Mouse (Mus musculus) midbrain, embryonic 14.5 days (tissue): ENCODE results near the gene Tmem175. TPM values are rescaled to one million over a fixed set of nuclear protein-coding genes. Genes with fewer than 3 reads are reported as not detected.
"Not testable (repeated sequence)": the region's sequence is repeated elsewhere in the genome, so short reads cannot be mapped to it uniquely, and the experiment has no call there.

Experiments
- ATAC-seq: fragments of 200-750 bp; cut with Nextera tagmentation; 2 replicates; pipeline ENCODE4 v1.8.0; 2017; ENCODE audit warnings: moderate number of reproducible peaks, moderate library complexity; ENCODE audit not compliant: low FRiP score, low TSS enrichment
- DNase-seq: peaks from one replicate; pipeline ENCODE4 v3.0.0-alpha.2; 2015
- H3K27ac ChIP-seq: fragments of 300-500 bp; sonication (generic); replicated peaks from 2 replicates; pipeline ENCODE4 v1.5.1; 2014; ENCODE audit warnings: mild to moderate bottlenecking, low read depth, low read length, moderate library complexity
- H3K27me3 ChIP-seq: fragments of 300-500 bp; sonication (generic); 2 replicates; pipeline ENCODE4 v1.6.1; 2014; ENCODE audit warnings: low read length, control low read depth, mixed read lengths; ENCODE audit not compliant: control insufficient read depth, insufficient read depth
- H3K36me3 ChIP-seq: fragments of 300-500 bp; sonication (generic); 2 replicates; pipeline ENCODE4 v1.6.1; 2014; ENCODE audit warnings: low read length, control low read depth; ENCODE audit not compliant: control insufficient read depth, insufficient read depth
- H3K4me1 ChIP-seq: fragments of 300-500 bp; sonication (generic); 2 replicates; pipeline ENCODE4 v1.6.1; 2014; ENCODE audit warnings: mild to moderate bottlenecking, antibody characterized with exemption, low read length, control low read depth; ENCODE audit not compliant: control insufficient read depth, insufficient read depth
- H3K4me2 ChIP-seq: fragments of 300-500 bp; sonication (generic); 2 replicates; pipeline ENCODE4 v1.6.1; 2014; ENCODE audit warnings: mild to moderate bottlenecking, low read length, moderate library complexity
- H3K4me3 ChIP-seq: fragments of 300-500 bp; sonication (generic); replicated peaks from 2 replicates; pipeline ENCODE4 v1.5.1; 2014; ENCODE audit warnings: low read depth, low read length
- H3K9ac ChIP-seq: fragments of 300-500 bp; sonication (generic); replicated peaks from 2 replicates; pipeline ENCODE4 v1.6.1; 2014; ENCODE audit warnings: mild to moderate bottlenecking, low read length, moderate library complexity
- H3K9me3 ChIP-seq: fragments of 300-500 bp; sonication (generic); 2 replicates; pipeline ENCODE4 v1.6.1; 2016; ENCODE audit warnings: low read length, control low read depth, mixed read lengths; ENCODE audit not compliant: control insufficient read depth
- WGBS: fragments of 180-500 bp; shearing (Covaris S2); extraction: QIAGEN DNeasy Blood & Tissue Kit; methylation state at CpG from one replicate; pipeline ENCODE4 v1.1.7; 2014; 5-methylcytosine and 5-hydroxymethylcytosine counted together
- polyA plus RNA-seq: library from polyadenylated mRNA; unstranded; fragments of >200 nt; fragmentation: Nextera tagmentation; extraction: Ambion mirVana; gene quantifications from 2 replicates; pipeline ENCODE4 v1.2.1, GENCODE M21; 2014

Tmem175 gene
- polyA plus RNA-seq, 1 experiment from 2014 or later, result 25.7 TPM

GRCm38 (mm10) chr5:108633676-108634075, 4.1 kb downstream of the Tmem175 start:
- ATAC-seq (no peak), DNase-seq (no peak)
- no peaks in the 10 kb centered on the region for H3K9me3 ChIP-seq
- H3K4me1 ChIP-seq, result peaks cover 9% of the 10 kb centered on the region
- H3K27ac ChIP-seq, result no peak overlapping the region
- H3K36me3 ChIP-seq, result 0 out of 2 replicates have a peak, but pooled peaks cover 4% of the 10 kb centered on the region
- 85% methylated on average over 4 of the region's 4 CpGs for WGBS
- no peak overlapping the region for H3K9ac ChIP-seq
- no peak overlapping the region for H3K4me2 ChIP-seq
- H3K4me3 ChIP-seq, result no peak overlapping the region
- H3K27me3 ChIP-seq, result no peaks in the 10 kb centered on the region

- not testable (repeated sequence) for H3K36me3 ChIP-seq, H3K9ac ChIP-seq, H3K4me3 ChIP-seq, H3K4me2 ChIP-seq, H3K27me3 ChIP-seq, H3K27ac ChIP-seq, H3K9me3 ChIP-seq, H3K4me1 ChIP-seq, ATAC-seq, DNase-seq
- WGBS, result 82% methylated on average over 2 of the region's 3 CpGs
Observed at GRCm38 (mm10) chr5:108634088-108634487, 4.5 kb downstream of the Tmem175 start.

- 81% methylated on average over 4 of the region's 4 CpGs for WGBS
- H3K9me3 ChIP-seq, result no peaks in the 10 kb centered on the region
- H3K36me3 ChIP-seq, result 0 out of 2 replicates have a peak, but pooled peaks cover 4% of the 10 kb centered on the region
- no peak overlapping the region for H3K4me2 ChIP-seq
- H3K4me3 ChIP-seq, result no peak overlapping the region
- ATAC-seq (no peak), DNase-seq (no peak)
- H3K9ac ChIP-seq, result no peak overlapping the region
- no peaks in the 10 kb centered on the region for H3K4me1 ChIP-seq
- H3K27me3 ChIP-seq, result no peaks in the 10 kb centered on the region
- H3K27ac ChIP-seq, result no peak overlapping the region
Observed at GRCm38 (mm10) chr5:108636172-108636571, 6.6 kb downstream of the Tmem175 start.

- 86% methylated on average over 2 of the region's 2 CpGs for WGBS
- peaks cover 55% of the 10 kb centered on the region for H3K36me3 ChIP-seq
Observed at GRCm38 (mm10) chr5:108643674-108644073, 14.1 kb downstream of the Tmem175 start.

GRCm38 (mm10) chr5:108645651-108646342, 16.2 kb downstream of the Tmem175 start:
- DNase-seq (no peak), ATAC-seq (no peak)
- Histone ChIP-seq H3K9ac (no peak overlapping the region), H3K4me2 (no peak overlapping the region), H3K27ac (no peak overlapping the region), H3K4me3 (no peak overlapping the region), H3K4me1 (no peaks in the 10 kb centered on the region), H3K27me3 (no peaks in the 10 kb centered on the region), H3K36me3 (peaks cover 76% of the 10 kb centered on the region), H3K9me3 (no peaks in the 10 kb centered on the region)
- WGBS, result 94% methylated on average over 9 of the region's 9 CpGs

More at GRCm38 (mm10) chr5:108643674-108644073, 14.1 kb downstream of the Tmem175 start:
- H3K4me2 ChIP-seq, result no peak overlapping the region
- DNase-seq (no peak), ATAC-seq (no peak)
- no peaks in the 10 kb centered on the region for H3K9me3 ChIP-seq
- H3K4me1 ChIP-seq, result no peaks in the 10 kb centered on the region
- no peaks in the 10 kb centered on the region for H3K27me3 ChIP-seq
- H3K27ac ChIP-seq, result no peak overlapping the region
- no peak overlapping the region for H3K4me3 ChIP-seq
- no peak overlapping the region for H3K9ac ChIP-seq

GRCm38 (mm10) chr5:108646343-108646660, 16.7 kb downstream of the Tmem175 start:
- Histone ChIP-seq H3K4me3 (no peak overlapping the region), H3K27ac (no peak overlapping the region), H3K9me3 (no peaks in the 10 kb centered on the region), H3K4me1 (no peaks in the 10 kb centered on the region), H3K36me3 (peaks cover 81% of the 10 kb centered on the region), H3K4me2 (no peak overlapping the region), H3K9ac (no peak overlapping the region), H3K27me3 (no peaks in the 10 kb centered on the region)
- DNase-seq (no peak), ATAC-seq (no peak)
- WGBS, result 93% methylated on average over 3 of the region's 3 CpGs

GRCm38 (mm10) chr5:108647311-108647710, 17.7 kb downstream of the Tmem175 start:
- no peak overlapping the region for H3K4me2 ChIP-seq
- H3K4me1 ChIP-seq, result no peaks in the 10 kb centered on the region
- no peaks in the 10 kb centered on the region for H3K27me3 ChIP-seq
- no peak for DNase-seq
- ATAC-seq, result no peak
- no peaks in the 10 kb centered on the region for H3K9me3 ChIP-seq
- no peak overlapping the region for H3K9ac ChIP-seq
- H3K27ac ChIP-seq, result no peak overlapping the region
- peaks cover 86% of the 10 kb centered on the region for H3K36me3 ChIP-seq
- H3K4me3 ChIP-seq, result no peak overlapping the region
- WGBS, result 90% methylated on average over 2 of the region's 2 CpGs

- no peak for ATAC-seq
- no peaks in the 10 kb centered on the region for H3K27me3 ChIP-seq
- H3K9me3 ChIP-seq, result no peaks in the 10 kb centered on the region
- no peak overlapping the region for H3K4me2 ChIP-seq
- no peak overlapping the region for H3K4me3 ChIP-seq
- H3K27ac ChIP-seq, result no peak overlapping the region
- no peak for DNase-seq
- no peak overlapping the region for H3K9ac ChIP-seq
- H3K36me3 ChIP-seq, result peaks cover 88% of the 10 kb centered on the region
- 81% methylated on average over 2 of the region's 2 CpGs for WGBS
- H3K4me1 ChIP-seq, result no peaks in the 10 kb centered on the region
Observed at GRCm38 (mm10) chr5:108647820-108648465, 18.4 kb downstream of the Tmem175 start.
